Mouse (Mus musculus) intestine, embryonic 16.5 days (tissue): Measurements from ENCODE around the gene Mal. TPM values are rescaled to one million over a fixed set of nuclear protein-coding genes. Genes with fewer than 3 reads are reported as not detected.
"Not testable (repeated sequence)": the region's sequence is repeated elsewhere in the genome, so short reads cannot be mapped to it uniquely, and the experiment has no call there.

Experiments
- ATAC-seq: fragments of 200-750 bp; cut with Nextera tagmentation; 2 replicates; pipeline ENCODE4 v1.8.0; 2017; ENCODE audit warnings: moderate TSS enrichment, moderate library complexity
- H3K27ac ChIP-seq: fragments of 300-500 bp; sonication (generic); 2 replicates; pipeline ENCODE4 v1.5.1; 2014; ENCODE audit warnings: mild to moderate bottlenecking, low read length
- H3K27me3 ChIP-seq: fragments of 300-500 bp; sonication (generic); replicated peaks from 2 replicates; pipeline ENCODE4 v1.6.1; 2014; ENCODE audit warnings: low read length, control low read depth, mixed read lengths; ENCODE audit not compliant: control insufficient read depth, insufficient read depth
- H3K36me3 ChIP-seq: fragments of 300-500 bp; sonication (generic); 2 replicates; pipeline ENCODE4 v1.6.1; 2014; ENCODE audit warnings: low read length, control low read depth; ENCODE audit not compliant: control insufficient read depth, insufficient read depth
- H3K4me1 ChIP-seq: fragments of 300-500 bp; sonication (generic); 2 replicates; pipeline ENCODE4 v1.6.1; 2014; ENCODE audit warnings: low read length, control low read depth, mixed read lengths; ENCODE audit not compliant: control insufficient read depth, insufficient read depth
- H3K4me2 ChIP-seq: fragments of 300-500 bp; sonication (generic); 2 replicates; pipeline ENCODE4 v1.6.1; 2014; ENCODE audit warnings: low read depth, low read length, control low read depth
- H3K4me3 ChIP-seq: fragments of 300-500 bp; sonication (generic); 2 replicates; pipeline ENCODE4 v1.5.1; 2014; ENCODE audit warnings: mild to moderate bottlenecking, low read length
- H3K9ac ChIP-seq: fragments of 300-500 bp; sonication (generic); 2 replicates; pipeline ENCODE4 v1.6.1; 2014; ENCODE audit warnings: low read depth, low read length
- H3K9me3 ChIP-seq: fragments of 300-500 bp; sonication (generic); 2 replicates; pipeline ENCODE4 v1.6.1; 2016; ENCODE audit warnings: low read length, control low read depth; ENCODE audit not compliant: control insufficient read depth
- WGBS: fragments of 180-500 bp; shearing (Covaris S2); extraction: QIAGEN DNeasy Blood & Tissue Kit; methylation state at CpG from one replicate; pipeline ENCODE4 v1.1.7; 2014; 5-methylcytosine and 5-hydroxymethylcytosine counted together
- polyA plus RNA-seq: library from polyadenylated mRNA; unstranded; fragments of >200 nt; fragmentation: Nextera tagmentation; extraction: Ambion mirVana; gene quantifications from 2 replicates; pipeline ENCODE4 v1.2.1, GENCODE M21; 2015

Mal gene
- polyA plus RNA-seq, 1 experiment from 2014 or later, result 1.3 TPM

DNA sequence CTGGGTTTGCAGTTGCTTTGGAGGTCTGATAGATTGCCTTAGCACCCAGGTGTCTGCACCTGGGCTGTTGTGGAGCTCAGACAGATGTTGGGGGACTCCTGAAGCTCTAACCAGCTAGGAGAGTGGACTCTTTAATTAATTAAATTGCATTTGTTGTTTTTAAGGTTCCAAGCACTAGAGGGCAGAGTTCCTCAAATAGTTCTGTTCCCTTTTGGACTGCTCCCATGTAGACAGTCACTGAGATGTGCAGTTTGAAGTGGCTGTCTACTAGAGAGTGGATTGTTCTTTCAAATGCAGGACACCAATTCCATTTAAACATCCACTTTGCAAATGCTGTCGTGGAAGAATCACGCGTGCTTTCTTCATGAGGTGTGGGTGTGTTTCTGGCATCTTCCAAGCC lies 48.3 kb downstream of the Mal start:
- H3K9me3 ChIP-seq, result no peaks in the 10 kb centered on the region
- H3K4me1 ChIP-seq, result no peaks in the 10 kb centered on the region
- no peaks in the 10 kb centered on the region for H3K27me3 ChIP-seq
- ATAC-seq, result 0 out of 2 replicates have a peak, but pooled peaks have one; percentile 26
- H3K4me3 ChIP-seq, result no peak overlapping the region
- peaks cover 7% of the 10 kb centered on the region for H3K36me3 ChIP-seq
- no peak overlapping the region for H3K9ac ChIP-seq
- 40% methylated on average over 3 of the region's 3 CpGs for WGBS
- H3K4me2 ChIP-seq, result no peak overlapping the region
- no peak overlapping the region for H3K27ac ChIP-seq

DNA sequence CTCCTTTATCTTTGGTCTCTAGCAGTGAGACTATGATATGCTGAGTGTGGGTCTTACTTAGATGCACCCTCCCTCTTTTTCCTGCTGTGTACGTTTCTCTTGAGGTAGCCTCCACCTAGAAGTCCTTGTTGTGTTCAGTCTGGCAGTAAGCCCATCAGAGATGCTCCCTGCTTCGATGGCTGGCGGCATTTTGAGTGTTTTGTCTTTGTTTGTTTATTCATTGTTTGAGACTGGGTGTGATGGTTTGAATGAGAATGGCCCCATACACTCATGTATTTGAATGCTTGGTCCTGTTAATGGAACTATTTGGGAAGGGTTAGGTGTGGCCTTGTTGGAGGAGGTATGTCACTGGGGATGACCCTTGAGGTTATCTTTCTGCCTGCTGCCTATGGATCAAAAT lies 51.3 kb downstream of the Mal start:
- no peaks in the 10 kb centered on the region for H3K9me3 ChIP-seq
- H3K4me1 ChIP-seq, result no peaks in the 10 kb centered on the region
- ATAC-seq, result no peak
- H3K9ac ChIP-seq, result no peak overlapping the region
- peaks cover 7% of the 10 kb centered on the region for H3K36me3 ChIP-seq
- no peak overlapping the region for H3K4me2 ChIP-seq
- WGBS, result 89% methylated on average over 3 of the region's 3 CpGs
- H3K27me3 ChIP-seq, result no peaks in the 10 kb centered on the region
- no peak overlapping the region for H3K27ac ChIP-seq
- H3K4me3 ChIP-seq, result no peak overlapping the region

GRCm38 (mm10) chr2:127603383-127603782 lies 53.1 kb downstream of the Mal start:
- not testable (repeated sequence) for H3K27me3 ChIP-seq, H3K4me2 ChIP-seq, H3K36me3 ChIP-seq, H3K4me1 ChIP-seq, H3K4me3 ChIP-seq, H3K27ac ChIP-seq, H3K9me3 ChIP-seq, ATAC-seq, H3K9ac ChIP-seq
- 93% methylated on average over 5 of the region's 8 CpGs for WGBS

DNA sequence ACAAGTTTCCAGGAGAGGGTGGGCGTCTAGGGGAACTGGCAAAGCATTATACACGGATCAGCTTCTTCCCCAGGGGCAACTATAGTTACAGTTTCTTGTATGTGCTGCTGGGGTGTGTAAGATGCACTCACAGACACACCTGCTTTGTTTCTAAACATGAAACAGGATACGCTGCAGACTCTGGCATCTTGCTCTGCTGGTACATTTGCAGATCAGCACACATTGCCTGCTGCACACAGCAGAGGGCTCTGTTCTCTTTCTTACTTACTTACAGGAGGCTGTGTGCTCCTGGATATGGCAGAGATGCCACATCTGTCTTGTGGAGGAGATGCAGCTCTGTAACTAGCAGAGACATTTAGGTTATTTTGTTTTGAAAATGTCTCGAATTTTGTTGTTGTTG lies 65.7 kb downstream of the Mal start:
- H3K36me3 ChIP-seq, result peaks cover 3% of the 10 kb centered on the region; the same call in 1 of the 2 replicates
- H3K9ac ChIP-seq, result no peak overlapping the region
- no peak overlapping the region for H3K4me3 ChIP-seq
- no peak for ATAC-seq
- no peak overlapping the region for H3K4me2 ChIP-seq
- H3K4me1 ChIP-seq, result peaks cover 19% of the 10 kb centered on the region
- no peak overlapping the region for H3K27ac ChIP-seq
- 78% methylated on average over 4 of the region's 4 CpGs for WGBS
- H3K27me3 ChIP-seq, result no peaks in the 10 kb centered on the region
- H3K9me3 ChIP-seq, result no peaks in the 10 kb centered on the region

DNA sequence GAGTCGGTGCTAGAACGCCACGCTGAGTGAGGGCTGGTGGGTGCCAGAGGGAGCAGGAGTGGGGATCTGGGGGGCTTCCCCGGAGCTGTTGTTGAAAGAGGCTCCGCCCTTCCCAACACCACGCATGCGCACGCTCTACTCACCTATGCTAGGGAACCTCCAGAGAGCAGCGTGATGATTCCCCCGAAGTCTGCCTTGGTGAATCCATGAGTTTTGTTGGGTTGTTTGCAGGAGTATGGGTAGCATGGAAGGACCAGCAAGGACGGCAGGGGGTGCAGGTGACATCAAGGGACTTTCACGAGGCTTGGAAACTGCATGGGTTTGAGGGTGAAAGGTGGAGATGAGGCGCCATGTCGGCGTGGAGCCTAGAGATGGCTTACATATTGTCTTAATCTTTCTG lies 66.3 kb downstream of the Mal start:
- Histone ChIP-seq H3K27me3 (no peaks in the 10 kb centered on the region), H3K4me1 (peaks cover 19% of the 10 kb centered on the region), H3K4me2 (no peak overlapping the region), H3K4me3 (no peak overlapping the region), H3K9me3 (no peaks in the 10 kb centered on the region), H3K27ac (no peak overlapping the region), H3K9ac (no peak overlapping the region), H3K36me3 (no peaks in the 10 kb centered on the region)
- WGBS, result 69% methylated on average over 15 of the region's 15 CpGs
- no peak for ATAC-seq

GRCm38 (mm10) chr2:127588897-127589296 lies 67.6 kb downstream of the Mal start:
- Histone ChIP-seq H3K27ac (no peak overlapping the region), H3K36me3 (no peaks in the 10 kb centered on the region), H3K27me3 (no peaks in the 10 kb centered on the region), H3K4me1 (peaks cover 21% of the 10 kb centered on the region), H3K9ac (no peak overlapping the region), H3K4me2 (no peak overlapping the region), H3K4me3 (no peak overlapping the region), H3K9me3 (no peaks in the 10 kb centered on the region)
- WGBS, result 91% methylated on average over 9 of the region's 9 CpGs
- ATAC-seq, result no peak

GRCm38 (mm10) chr2:127587514-127587844 lies 69.0 kb downstream of the Mal start:
- Histone ChIP-seq H3K4me1 (peaks cover 24% of the 10 kb centered on the region), H3K27me3 (no peaks in the 10 kb centered on the region), H3K27ac (peak overlapping the region; percentile 89), H3K4me3 (peak overlapping the region; percentile 70), H3K9me3 (no peaks in the 10 kb centered on the region), H3K9ac (peak overlapping the region; percentile 85), H3K36me3 (no peaks in the 10 kb centered on the region), H3K4me2 (peak overlapping the region; percentile 55)
- ATAC-seq, result peak; percentile 39
- WGBS, result under 1% methylated on average over 22 of the region's 22 CpGs

DNA sequence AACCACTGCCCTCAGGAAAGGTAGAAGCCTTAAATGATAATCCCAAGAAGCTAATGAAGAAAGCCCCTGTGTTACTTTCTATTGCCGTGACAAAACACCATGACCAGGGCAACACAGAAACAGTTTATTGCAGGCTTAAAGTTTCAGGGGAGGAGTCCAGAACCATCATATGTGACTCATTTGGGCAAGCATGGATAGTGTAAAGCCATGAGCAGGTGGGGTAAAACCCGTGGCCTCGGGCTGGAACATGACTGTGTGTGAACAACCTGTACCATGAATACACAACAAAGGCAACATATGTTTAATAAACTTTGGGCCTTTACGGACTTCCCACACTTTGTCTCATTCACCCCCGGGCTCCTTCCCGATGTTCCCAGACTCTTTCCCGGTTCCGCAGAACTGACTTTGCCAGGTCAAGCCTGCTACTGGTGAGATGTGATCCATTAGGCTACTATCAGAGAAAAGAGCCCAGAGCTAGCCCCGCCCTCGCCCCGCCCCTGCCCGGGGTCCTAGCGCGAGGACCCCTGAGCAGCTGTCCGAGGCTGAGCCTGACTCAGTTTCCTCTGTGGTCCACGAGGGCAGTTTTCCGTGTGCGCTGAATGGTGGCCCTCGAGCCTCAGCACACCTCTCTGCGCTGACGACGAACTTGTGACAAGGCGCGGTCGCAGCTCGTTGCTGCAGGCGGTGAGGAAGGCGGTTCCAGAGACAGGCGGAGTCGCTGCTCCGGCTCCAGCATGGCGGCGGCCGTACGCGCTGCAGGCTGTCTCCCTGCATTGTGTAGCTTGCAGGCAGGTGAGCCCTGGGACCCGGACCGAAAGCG lies 69.6 kb downstream of the Mal start, which contains the start of the genes Zfp661 and Mrps5:
Zfp661 (minus strand) TSS at position 401 of the 820 bp plus-strand sequence.
Mrps5 (plus strand) TSS at position 529 of the 820 bp plus-strand sequence.
- Histone ChIP-seq H3K4me1 (peaks cover 24% of the 10 kb centered on the region), H3K36me3 (no peaks in the 10 kb centered on the region), H3K9me3 (no peaks in the 10 kb centered on the region), H3K27ac (peak within 1 kb of the TSS; percentile 89), H3K9ac (peak within 1 kb of the TSS; percentile 85), H3K27me3 (no peaks in the 10 kb centered on the region), H3K4me3 (peak within 1 kb of the TSS; percentile 70), H3K4me2 (peak within 1 kb of the TSS; percentile 70)
- WGBS, result 4% methylated on average over 39 of the region's 39 CpGs
- peak; percentile 85 for ATAC-seq

GRCm38 (mm10) chr2:127584436-127584858 lies 72.0 kb downstream of the Mal start:
- Histone ChIP-seq H3K27me3 (no peaks in the 10 kb centered on the region), H3K27ac (no peak overlapping the region), H3K9me3 (no peaks in the 10 kb centered on the region), H3K4me3 (peak overlapping the region; percentile 71), H3K9ac (peak overlapping the region; percentile 78), H3K36me3 (no peaks in the 10 kb centered on the region), H3K4me1 (peaks cover 16% of the 10 kb centered on the region), H3K4me2 (peak overlapping the region; percentile 73)
- WGBS, result 0% methylated on average over 24 of the region's 24 CpGs
- peak; percentile 89 for ATAC-seq
